Mouse (Mus musculus) C2C12 (cell line): ENCODE results near the gene Sntg2. TPM values are rescaled to one million over a fixed set of nuclear protein-coding genes. Genes with fewer than 3 reads are reported as not detected.

Experiments used
- H3K27me3 ChIP-seq: one replicate; pipeline ENCODE4 v1.6.1; 2011; ENCODE audit not compliant: control insufficient read depth, insufficient read depth, insufficient read length
- H3K36me3 ChIP-seq: one replicate; pipeline ENCODE4 v1.6.1; 2011; ENCODE audit not compliant: control insufficient read depth, insufficient read depth
- H3K4me3 ChIP-seq: one replicate; pipeline ENCODE4 v1.5.1; 2011; ENCODE audit warnings: mild to moderate bottlenecking, control low read depth; ENCODE audit not compliant: poor library complexity, insufficient read depth, severe bottlenecking
- H3K79me2 ChIP-seq: one replicate; pipeline ENCODE4 v1.6.1; 2011; ENCODE audit not compliant: control insufficient read depth, insufficient read depth
- H3K79me3 ChIP-seq: one replicate; pipeline ENCODE4 v1.6.1; 2011; ENCODE audit warnings: low read depth, control low read depth
- H3ac ChIP-seq: one replicate; pipeline ENCODE3; 2011; ENCODE audit warnings: low read depth; ENCODE audit not compliant: control insufficient read depth, insufficient read length
- CEBPB ChIP-seq: IDR thresholded peaks from one replicate; pipeline ENCODE4 v1.6.1; 2011; ENCODE audit warnings: low read depth, mild to moderate bottlenecking, control low read depth, moderate library complexity
- CTCF ChIP-seq: IDR thresholded peaks from one replicate; pipeline ENCODE4 v1.5.1; 2011; ENCODE audit not compliant: control insufficient read depth, insufficient read depth, insufficient read length
- FOSL1 ChIP-seq: IDR thresholded peaks from one replicate; pipeline ENCODE4 v1.8.0; 2011; ENCODE audit warnings: mild to moderate bottlenecking, low read length; ENCODE audit not compliant: poor library complexity, insufficient read depth, severe bottlenecking
- MAX ChIP-seq: IDR thresholded peaks from one replicate; pipeline ENCODE4 v1.6.1; 2011; ENCODE audit warnings: mild to moderate bottlenecking, control low read depth
- MYOD1 ChIP-seq: IDR thresholded peaks from one replicate; pipeline ENCODE4 v1.6.1; 2011; ENCODE audit warnings: low read depth; ENCODE audit not compliant: control insufficient read depth, insufficient read length
- MYOG ChIP-seq: IDR thresholded peaks from one replicate; pipeline ENCODE4 v1.6.1; 2011; ENCODE audit not compliant: control insufficient read depth, insufficient read length; ENCODE audit errors: extremely low read depth
- USF1 ChIP-seq: IDR thresholded peaks from one replicate; pipeline ENCODE4 v1.6.1; 2011; ENCODE audit warnings: low read depth, mild to moderate bottlenecking, control low read depth, moderate library complexity
- polyA plus RNA-seq: library from polyadenylated mRNA; unstranded; fragments of >200 nt; fragmentation: generic; extraction: Trizol; gene quantifications from one replicate; pipeline ENCODE4 v1.2.1, GENCODE M21; 2012; ENCODE audit warnings: missing spikeins

Sntg2 gene
- polyA plus RNA-seq, 1 experiment = not detected

GRCm38 (mm10) chr12:30177529-30177928, 195.6 kb downstream of the Sntg2 start:
- TF ChIP-seq CEBPB (no peak), USF1 (no peak), CTCF (no peak), MAX (no peak), MYOD1 (no peak), FOSL1 (no peak), MYOG (no peak)
- Histone ChIP-seq H3K79me3 (no peaks in the 10 kb centered on the region), H3ac (no peak overlapping the region), H3K27me3 (no peaks in the 10 kb centered on the region), H3K79me2 (no peaks in the 10 kb centered on the region), H3K4me3 (no peak overlapping the region), H3K36me3 (no peaks in the 10 kb centered on the region)

GRCm38 (mm10) chr12:30168491-30168890, 204.7 kb downstream of the Sntg2 start:
- Histone ChIP-seq H3K4me3 (no peak overlapping the region), H3K36me3 (no peaks in the 10 kb centered on the region), H3K79me2 (no peaks in the 10 kb centered on the region), H3ac (no peak overlapping the region), H3K27me3 (no peaks in the 10 kb centered on the region), H3K79me3 (no peaks in the 10 kb centered on the region)
- TF ChIP-seq USF1 = no peak
- TF ChIP-seq MYOG = no peak
- TF ChIP-seq CEBPB = no peak
- TF ChIP-seq MAX = no peak
- no peak for TF ChIP-seq FOSL1
- no peak for TF ChIP-seq CTCF
- TF ChIP-seq MYOD1 = no peak

GRCm38 (mm10) chr12:30164538-30164937, 208.6 kb downstream of the Sntg2 start:
- Histone ChIP-seq H3K36me3 (no peaks in the 10 kb centered on the region), H3K79me3 (no peaks in the 10 kb centered on the region), H3K27me3 (no peaks in the 10 kb centered on the region), H3ac (no peak overlapping the region), H3K79me2 (no peaks in the 10 kb centered on the region), H3K4me3 (no peak overlapping the region)
- no peak for TF ChIP-seq MYOD1
- no peak for TF ChIP-seq USF1
- TF ChIP-seq CTCF = no peak
- TF ChIP-seq FOSL1 = no peak
- no peak for TF ChIP-seq MYOG
- TF ChIP-seq MAX = no peak
- TF ChIP-seq CEBPB = no peak

GRCm38 (mm10) chr12:30164005-30164404, 209.2 kb downstream of the Sntg2 start:
- no peaks in the 10 kb centered on the region for H3K79me2 ChIP-seq
- H3ac ChIP-seq = no peak overlapping the region
- H3K79me3 ChIP-seq = no peaks in the 10 kb centered on the region
- no peaks in the 10 kb centered on the region for H3K36me3 ChIP-seq
- TF ChIP-seq FOSL1 = no peak
- TF ChIP-seq MAX = no peak
- TF ChIP-seq CTCF = no peak
- no peak for TF ChIP-seq USF1
- no peak for TF ChIP-seq MYOG
- TF ChIP-seq MYOD1 = no peak
- no peak for TF ChIP-seq CEBPB
- no peak overlapping the region for H3K4me3 ChIP-seq
- H3K27me3 ChIP-seq = no peaks in the 10 kb centered on the region

- Histone ChIP-seq H3ac (no peak overlapping the region), H3K79me3 (no peaks in the 10 kb centered on the region), H3K4me3 (no peak overlapping the region), H3K27me3 (no peaks in the 10 kb centered on the region), H3K36me3 (no peaks in the 10 kb centered on the region), H3K79me2 (no peaks in the 10 kb centered on the region)
- TF ChIP-seq CEBPB = no peak
- no peak for TF ChIP-seq MAX
- TF ChIP-seq FOSL1 = no peak
- TF ChIP-seq USF1 = no peak
- TF ChIP-seq CTCF = no peak
- no peak for TF ChIP-seq MYOG
- TF ChIP-seq MYOD1 = no peak
These were observed 211.3 kb downstream of the Sntg2 start for GRCm38 (mm10) chr12:30161731-30162406.

- no peaks in the 10 kb centered on the region for H3K79me2 ChIP-seq
- no peak overlapping the region for H3ac ChIP-seq
- H3K4me3 ChIP-seq = no peak overlapping the region
- no peaks in the 10 kb centered on the region for H3K36me3 ChIP-seq
- H3K79me3 ChIP-seq = no peaks in the 10 kb centered on the region
- no peak for TF ChIP-seq CEBPB
- no peak for TF ChIP-seq FOSL1
- TF ChIP-seq CTCF = no peak
- no peak for TF ChIP-seq MYOD1
- no peak for TF ChIP-seq USF1
- TF ChIP-seq MYOG = no peak
- TF ChIP-seq MAX = no peak
- no peaks in the 10 kb centered on the region for H3K27me3 ChIP-seq
These were observed 212.7 kb downstream of the Sntg2 start for GRCm38 (mm10) chr12:30160475-30160874.
